Comparison of ENCODE assay signal across 18 mouse cellular contexts in genomic region chr14:112008651-112009050, GRCm38 (mm10).
A peak's percentile ranks its signal among the peaks of the same experiment; 100 is the strongest.
DNase-seq lines count a peak whose midpoint lies in the region; TF ChIP-seq lines count a peak whose summit lies in the region.
"Had no signal": no experiment of that assay in that cellular context is flagged by ENCODE, and none has a peak within 500 bp of the region (broad histone marks: within the 10 kb centered on the region; RNA-seq: fewer than 3 reads in every experiment).

No protein-coding gene starts in this region.

- H3K4me3 ChIP-seq in layer of hippocampus, adult 2 months, result no peak overlapping the region
- H3K4me3 ChIP-seq: forebrain, embryonic 10.5 days; forebrain, embryonic 13.5 days; hindbrain, embryonic 13.5 days had no signal

- TF ChIP-seq CTCF in layer of hippocampus, adult 2 months (conservative IDR thresholded peaks at IDR 0.05), result no peak
- no peak for TF ChIP-seq CTCF in brain, embryonic 14.5 days (IDR thresholded peaks at IDR 0.05; ENCODE audit: borderline replicate concordance, extremely low read depth, insufficient read depth, insufficient read length)

- H3K27ac ChIP-seq in layer of hippocampus, adult 2 months, result peak overlapping the region; percentile 49; the same call in 1 of the 2 replicates
- H3K27ac ChIP-seq: forebrain, embryonic 10.5 days; forebrain, embryonic 13.5 days; hindbrain, embryonic 13.5 days had no signal

- peak; percentile 24 to 56 for DNase-seq in cerebellum, postnatal 14 days
- no peak for DNase-seq in cerebellum, adult 9-10 months
- peak; percentile 41 to 49 for DNase-seq in layer of hippocampus, adult 2 months (ENCODE audit: low spot score in 2 of 2)
- no peak for DNase-seq in layer of hippocampus, postnatal 25 days (ENCODE audit: extremely low spot score in 1 of 2, low spot score in 1 of 2)
- peak; percentile 25 for DNase-seq in brain, embryonic 14.5 days (ENCODE audit: low read depth)
- no peak for DNase-seq in kidney, postnatal 14 days
- DNase-seq in liver, result no peak
- DNase-seq: adrenal gland, postnatal 10 days; adrenal gland, postnatal 36 days; B cell, adult 2 months; cerebellum, adult 11-12 months; cerebellum, adult 9-11 months; gastrocnemius, postnatal 10 days; gastrocnemius, postnatal 36 days; heart, adult 11 months had no signal

- no peak for TF ChIP-seq POLR2A in brain, embryonic 14.5 days (IDR thresholded peaks at IDR 0.05; ENCODE audit: borderline replicate concordance, extremely low read depth, insufficient read depth, insufficient read length, poor library complexity, severe bottlenecking)

Comparison
In these comparisons a context has a peak if more than half of its experiments do, and no peak if none do; other contexts are left out.
1. DNase-seq: peak in cerebellum, postnatal 14 days (2 of 2), layer of hippocampus, adult 2 months (2 of 2) and brain, embryonic 14.5 days (single experiment); none in cerebellum, adult 9-10 months (single experiment), layer of hippocampus, postnatal 25 days (0 of 2), kidney, postnatal 14 days (single experiment) and liver (single experiment).